Mouse (Mus musculus): ENCODE results near the gene Pmpca. TPM values are rescaled to one million over a fixed set of nuclear protein-coding genes. Genes with fewer than 3 reads are reported as not detected.
A peak's percentile ranks its signal among the peaks of the same experiment; 100 is the strongest.
"Not testable (repeated sequence)": the region's sequence is repeated elsewhere in the genome, so short reads cannot be mapped to it uniquely, and the experiment has no call there.

Gene Pmpca
- polyA plus RNA-seq, 1 experiment = 116 TPM

- peak; percentile 94 for DNase-seq (ENCODE audit: low read depth)
- TF ChIP-seq POLR2A (IDR thresholded peaks at IDR 0.05; ENCODE audit: borderline replicate concordance, extremely low read depth, insufficient read depth, insufficient read length, poor library complexity, severe bottlenecking) = 0 out of 2 replicates have a peak, but pooled peaks have one; percentile 21
- TF ChIP-seq CTCF (IDR thresholded peaks at IDR 0.05; ENCODE audit: borderline replicate concordance, extremely low read depth, insufficient read depth, insufficient read length) = no peak
Observed at GRCm38 (mm10) chr2:26380131-26380771, 8.9 kb upstream of the Pmpca start, which contains the start of gene Snapc4. Snapc4 (minus strand) TSS chr2:26380653.

- DNase-seq (ENCODE audit: low read depth) = not testable (repeated sequence)
Observed at GRCm38 (mm10) chr2:26380871-26381270, 8.3 kb upstream of the Pmpca start.

GRCm38 (mm10) chr2:26387713-26388112 is 1.4 kb upstream of the Pmpca start:
- DNase-seq (ENCODE audit: low read depth) = no peak
- TF ChIP-seq CTCF (IDR thresholded peaks at IDR 0.05; ENCODE audit: borderline replicate concordance, extremely low read depth, insufficient read depth, insufficient read length) (no peak), POLR2A (IDR thresholded peaks at IDR 0.05; ENCODE audit: borderline replicate concordance, extremely low read depth, insufficient read depth, insufficient read length, poor library complexity, severe bottlenecking) (no peak)

GRCm38 (mm10) chr2:26388682-26389153 is 421 bp upstream of the Pmpca start:
- DNase-seq (ENCODE audit: low read depth) = peak; percentile 24
- TF ChIP-seq POLR2A (IDR thresholded peaks at IDR 0.05; ENCODE audit: borderline replicate concordance, extremely low read depth, insufficient read depth, insufficient read length, poor library complexity, severe bottlenecking) = no peak
- TF ChIP-seq CTCF (IDR thresholded peaks at IDR 0.05; ENCODE audit: borderline replicate concordance, extremely low read depth, insufficient read depth, insufficient read length) = no peak

- TF ChIP-seq CTCF (IDR thresholded peaks at IDR 0.05; ENCODE audit: borderline replicate concordance, extremely low read depth, insufficient read depth, insufficient read length) (no peak), POLR2A (IDR thresholded peaks at IDR 0.05; ENCODE audit: borderline replicate concordance, extremely low read depth, insufficient read depth, insufficient read length, poor library complexity, severe bottlenecking) (no peak)
- no peak for DNase-seq (ENCODE audit: low read depth)
Observed at GRCm38 (mm10) chr2:26390954-26391353, 1.8 kb downstream of the Pmpca start.

- DNase-seq (ENCODE audit: low read depth) = no peak
- TF ChIP-seq POLR2A (IDR thresholded peaks at IDR 0.05; ENCODE audit: borderline replicate concordance, extremely low read depth, insufficient read depth, insufficient read length, poor library complexity, severe bottlenecking) = no peak
- no peak for TF ChIP-seq CTCF (IDR thresholded peaks at IDR 0.05; ENCODE audit: borderline replicate concordance, extremely low read depth, insufficient read depth, insufficient read length)
Observed at GRCm38 (mm10) chr2:26391617-26392016, 2.5 kb downstream of the Pmpca start.

GRCm38 (mm10) chr2:26398978-26399377 is 9.8 kb downstream of the Pmpca start:
- TF ChIP-seq POLR2A (IDR thresholded peaks at IDR 0.05; ENCODE audit: borderline replicate concordance, extremely low read depth, insufficient read depth, insufficient read length, poor library complexity, severe bottlenecking) (no peak), CTCF (IDR thresholded peaks at IDR 0.05; ENCODE audit: borderline replicate concordance, extremely low read depth, insufficient read depth, insufficient read length) (no peak)
- DNase-seq (ENCODE audit: low read depth) = no peak

- DNase-seq (ENCODE audit: low read depth) = no peak
- TF ChIP-seq POLR2A (IDR thresholded peaks at IDR 0.05; ENCODE audit: borderline replicate concordance, extremely low read depth, insufficient read depth, insufficient read length, poor library complexity, severe bottlenecking) (no peak), CTCF (IDR thresholded peaks at IDR 0.05; ENCODE audit: borderline replicate concordance, extremely low read depth, insufficient read depth, insufficient read length) (no peak)
Observed at GRCm38 (mm10) chr2:26399647-26400046, 10.5 kb downstream of the Pmpca start.

GRCm38 (mm10) chr2:26400296-26400695 is 11.2 kb downstream of the Pmpca start:
- TF ChIP-seq POLR2A (IDR thresholded peaks at IDR 0.05; ENCODE audit: borderline replicate concordance, extremely low read depth, insufficient read depth, insufficient read length, poor library complexity, severe bottlenecking) (no peak), CTCF (IDR thresholded peaks at IDR 0.05; ENCODE audit: borderline replicate concordance, extremely low read depth, insufficient read depth, insufficient read length) (no peak)
- no peak for DNase-seq (ENCODE audit: low read depth)

GRCm38 (mm10) chr2:26401023-26401422 is 11.9 kb downstream of the Pmpca start:
- TF ChIP-seq POLR2A (IDR thresholded peaks at IDR 0.05; ENCODE audit: borderline replicate concordance, extremely low read depth, insufficient read depth, insufficient read length, poor library complexity, severe bottlenecking) (no peak), CTCF (IDR thresholded peaks at IDR 0.05; ENCODE audit: borderline replicate concordance, extremely low read depth, insufficient read depth, insufficient read length) (no peak)

GRCm38 (mm10) chr2:26402265-26402664 is 13.1 kb downstream of the Pmpca start:
- DNase-seq (ENCODE audit: low read depth) = no peak
- no peak for TF ChIP-seq POLR2A (IDR thresholded peaks at IDR 0.05; ENCODE audit: borderline replicate concordance, extremely low read depth, insufficient read depth, insufficient read length, poor library complexity, severe bottlenecking)
- TF ChIP-seq CTCF (IDR thresholded peaks at IDR 0.05; ENCODE audit: borderline replicate concordance, extremely low read depth, insufficient read depth, insufficient read length) = no peak

More at GRCm38 (mm10) chr2:26401023-26401422, 11.9 kb downstream of the Pmpca start:
- no peak for DNase-seq (ENCODE audit: low read depth)

- no peak for TF ChIP-seq CTCF (IDR thresholded peaks at IDR 0.05; ENCODE audit: borderline replicate concordance, extremely low read depth, insufficient read depth, insufficient read length)
- TF ChIP-seq POLR2A (IDR thresholded peaks at IDR 0.05; ENCODE audit: borderline replicate concordance, extremely low read depth, insufficient read depth, insufficient read length, poor library complexity, severe bottlenecking) = no peak
- no peak for DNase-seq (ENCODE audit: low read depth)
Observed at GRCm38 (mm10) chr2:26403306-26403705, 14.2 kb downstream of the Pmpca start.

Measured in brain, embryonic 14.5 days (tissue).